Mouse (Mus musculus) heart, postnatal 0 days (tissue): ENCODE results near the gene Rad9b. TPM values are rescaled to one million over a fixed set of nuclear protein-coding genes. Genes with fewer than 3 reads are reported as not detected.

Experiments
- ATAC-seq: fragments of 200-750 bp; cut with Nextera tagmentation; 2 replicates; pipeline ENCODE4 v1.8.0; 2017; ENCODE audit warnings: low read depth, moderate number of reproducible peaks, moderate library complexity; ENCODE audit not compliant: insufficient read depth
- DNase-seq: peaks from one replicate; pipeline ENCODE4 v3.0.0-alpha.2; 2016; ENCODE audit warnings: low spot score
- H3K27ac ChIP-seq: fragments of 300-500 bp; sonication (generic); 2 replicates; pipeline ENCODE4 v1.5.1; 2014; ENCODE audit warnings: low read depth, mild to moderate bottlenecking
- H3K27me3 ChIP-seq: fragments of 300-500 bp; sonication (generic); 2 replicates; pipeline ENCODE4 v1.6.1; 2014; ENCODE audit warnings: low read length, mixed read lengths; ENCODE audit not compliant: control insufficient read depth, insufficient read depth
- H3K36me3 ChIP-seq: fragments of 300-500 bp; sonication (generic); replicated peaks from 2 replicates; pipeline ENCODE4 v1.6.1; 2014; ENCODE audit warnings: low read length, mixed read lengths; ENCODE audit not compliant: control insufficient read depth, insufficient read depth
- H3K4me1 ChIP-seq: fragments of 300-500 bp; sonication (generic); 2 replicates; pipeline ENCODE4 v1.6.1; 2014; ENCODE audit warnings: antibody characterized with exemption; ENCODE audit not compliant: control insufficient read depth, insufficient read depth
- H3K4me2 ChIP-seq: fragments of 300-500 bp; sonication (generic); 2 replicates; pipeline ENCODE4 v1.6.1; 2014; ENCODE audit warnings: low read depth, mild to moderate bottlenecking, low read length, moderate library complexity
- H3K4me3 ChIP-seq: fragments of 300-500 bp; sonication (generic); 2 replicates; pipeline ENCODE4 v1.5.1; 2014; ENCODE audit warnings: low read depth, low read length
- H3K9ac ChIP-seq: fragments of 300-500 bp; sonication (generic); replicated peaks from 2 replicates; pipeline ENCODE4 v1.6.1; 2014; ENCODE audit warnings: low read depth, low read length, mixed read lengths
- H3K9me3 ChIP-seq: fragments of 300-500 bp; sonication (generic); replicated peaks from 2 replicates; pipeline ENCODE4 v1.6.1; 2016; ENCODE audit warnings: low read length; ENCODE audit not compliant: control insufficient read depth
- CTCF ChIP-seq: IDR thresholded peaks from 2 replicates; pipeline ENCODE4 v1.5.1; 2016; ENCODE audit warnings: antibody characterized with exemption, control low read depth, low read depth
- EP300 ChIP-seq: IDR thresholded peaks from 2 replicates; pipeline ENCODE4 v1.6.1; 2016; ENCODE audit warnings: antibody characterized with exemption, low read depth
- WGBS: fragments of 180-500 bp; shearing (Covaris S2); extraction: QIAGEN DNeasy Blood & Tissue Kit; methylation state at CpG from one replicate; pipeline ENCODE4 v1.1.7; 2014; 5-methylcytosine and 5-hydroxymethylcytosine counted together
- polyA plus RNA-seq: library from polyadenylated mRNA; unstranded; fragments of >200 nt; fragmentation: Nextera tagmentation; extraction: Ambion mirVana; gene quantifications from 2 replicates; pipeline ENCODE4 v1.2.1, GENCODE M21; 2015
- total RNA-seq: library from RNA; depleted of rRNA; stranded (reverse); fragments of >200 nt; gene quantifications from 2 replicates; pipeline ENCODE4 v1.2.3, GENCODE M21; 2014; ENCODE audit warnings: low replicate concordance

The Rad9b gene
- total and polyA plus RNA-seq, 2 experiments from 2014 or later, result 8.2 to 13.9 TPM

DNA sequence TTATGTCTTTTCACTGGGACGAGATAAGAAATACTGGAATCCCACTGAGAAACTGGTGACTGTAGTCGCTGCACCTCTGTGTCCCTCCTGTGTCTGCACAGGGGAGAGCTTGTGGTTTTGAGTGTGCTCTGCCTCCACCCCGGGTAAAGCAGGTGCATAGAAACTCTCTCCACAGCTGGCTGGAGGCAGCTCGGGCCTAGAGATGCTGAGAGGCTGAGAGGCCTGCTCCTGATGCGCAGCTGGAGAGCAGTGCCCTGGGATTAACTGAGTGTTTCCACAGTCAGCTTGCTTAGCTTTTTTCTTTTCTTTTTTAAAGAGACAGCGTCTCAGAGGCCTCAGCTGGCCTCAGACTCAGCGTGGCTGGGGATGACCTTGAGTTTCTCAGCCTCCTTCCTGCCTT is 42.3 kb downstream of the Rad9b start:
- Histone ChIP-seq H3K27ac (no peak overlapping the region; the same call in 1 of the 2 replicates), H3K9me3 (no peaks in the 10 kb centered on the region), H3K4me3 (no peak overlapping the region), H3K9ac (no peak overlapping the region), H3K4me2 (no peak overlapping the region), H3K4me1 (peaks cover 12% of the 10 kb centered on the region), H3K27me3 (no peaks in the 10 kb centered on the region), H3K36me3 (peaks cover 30% of the 10 kb centered on the region)
- no peak for DNase-seq
- no peak for ATAC-seq
- TF ChIP-seq CTCF, result no peak
- no peak for TF ChIP-seq EP300
- WGBS, result 66% methylated on average over 7 of the region's 7 CpGs

DNA sequence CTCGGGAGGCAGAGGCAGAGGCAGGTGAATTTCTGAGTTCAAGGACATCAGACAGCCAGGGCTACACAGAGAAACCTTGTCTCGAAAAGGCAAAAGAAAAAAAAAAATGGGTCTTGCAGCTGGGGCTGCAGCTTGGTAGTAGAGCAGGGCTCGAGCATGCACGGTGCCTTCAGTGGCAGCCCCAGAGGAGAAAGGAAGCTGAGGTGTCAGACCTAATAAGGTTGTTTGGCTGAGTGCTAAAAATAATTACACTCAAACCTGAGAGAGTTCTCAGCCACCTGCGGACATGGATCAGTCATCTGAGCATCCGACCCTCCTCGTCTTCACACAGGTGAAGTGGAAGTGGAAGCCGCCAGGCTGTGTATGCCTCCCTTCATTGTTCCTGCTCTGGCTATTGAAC is 43.3 kb downstream of the Rad9b start:
- Histone ChIP-seq H3K36me3 (peaks cover 30% of the 10 kb centered on the region), H3K4me3 (no peak overlapping the region), H3K27me3 (no peaks in the 10 kb centered on the region), H3K9me3 (no peaks in the 10 kb centered on the region), H3K4me1 (peaks cover 9% of the 10 kb centered on the region; the same call in 1 of the 2 replicates), H3K9ac (no peak overlapping the region), H3K27ac (peak overlapping the region; percentile 33; the same call in 1 of the 2 replicates), H3K4me2 (no peak overlapping the region)
- DNase-seq (no peak), ATAC-seq (no peak)
- TF ChIP-seq CTCF (no peak), EP300 (no peak)
- 50% methylated on average over 8 of the region's 8 CpGs for WGBS

DNA sequence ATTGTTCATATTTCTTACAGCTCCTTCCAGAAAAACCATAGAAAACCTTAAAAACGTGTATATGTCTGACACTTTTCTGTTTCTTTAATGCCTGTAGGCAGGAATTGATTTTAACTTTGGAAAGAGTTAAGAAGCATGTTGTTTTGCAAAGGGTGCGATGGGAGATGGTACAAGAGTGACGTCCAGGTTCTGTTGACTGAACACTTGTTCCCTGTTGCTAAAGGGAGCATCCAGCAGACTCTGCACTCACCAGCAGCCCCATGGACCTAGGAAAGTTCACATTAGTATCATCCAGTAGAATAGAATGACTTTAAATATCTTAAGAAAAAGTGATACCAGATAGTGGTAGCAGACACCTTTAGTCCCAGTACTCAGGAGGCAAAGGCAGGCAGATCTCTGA is 47.5 kb downstream of the Rad9b start:
- Histone ChIP-seq H3K27me3 (no peaks in the 10 kb centered on the region), H3K36me3 (peaks cover 21% of the 10 kb centered on the region), H3K4me1 (peaks cover 37% of the 10 kb centered on the region), H3K9me3 (no peaks in the 10 kb centered on the region), H3K4me2 (no peak overlapping the region), H3K27ac (no peak overlapping the region), H3K9ac (no peak overlapping the region), H3K4me3 (no peak overlapping the region)
- DNase-seq (no peak), ATAC-seq (no peak)
- WGBS, result 85% methylated on average over 3 of the region's 3 CpGs
- TF ChIP-seq CTCF (no peak), EP300 (no peak)

DNA sequence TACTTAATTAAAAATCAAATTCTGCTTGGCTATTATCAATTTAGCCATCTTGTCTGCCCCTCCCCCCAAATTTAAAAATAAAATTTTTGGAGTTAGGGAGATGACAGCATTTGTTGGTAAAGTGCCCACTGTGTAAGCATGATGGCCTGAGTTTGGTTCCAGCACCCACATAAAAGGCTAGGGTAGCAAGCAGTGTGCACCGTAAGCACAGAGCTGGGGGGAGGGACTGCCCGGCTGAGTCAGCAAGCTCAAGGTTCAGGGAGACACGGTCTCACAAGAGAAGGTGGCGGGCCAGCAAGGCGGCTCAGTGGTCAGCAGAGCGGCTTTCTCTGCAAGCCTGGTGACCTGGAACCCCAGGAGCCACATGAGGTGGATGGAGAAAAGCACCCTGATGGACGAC is 48.6 kb downstream of the Rad9b start:
- TF ChIP-seq CTCF, result no peak
- TF ChIP-seq EP300, result no peak
- DNase-seq, result no peak
- H3K4me2 ChIP-seq, result no peak overlapping the region
- no peaks in the 10 kb centered on the region for H3K9me3 ChIP-seq
- no peak overlapping the region for H3K27ac ChIP-seq
- no peak overlapping the region for H3K4me3 ChIP-seq
- peaks cover 39% of the 10 kb centered on the region for H3K4me1 ChIP-seq
- H3K36me3 ChIP-seq, result peaks cover 14% of the 10 kb centered on the region
- no peak for ATAC-seq
- WGBS, result 85% methylated on average over 7 of the region's 7 CpGs
- H3K27me3 ChIP-seq, result no peaks in the 10 kb centered on the region
- no peak overlapping the region for H3K9ac ChIP-seq

DNA sequence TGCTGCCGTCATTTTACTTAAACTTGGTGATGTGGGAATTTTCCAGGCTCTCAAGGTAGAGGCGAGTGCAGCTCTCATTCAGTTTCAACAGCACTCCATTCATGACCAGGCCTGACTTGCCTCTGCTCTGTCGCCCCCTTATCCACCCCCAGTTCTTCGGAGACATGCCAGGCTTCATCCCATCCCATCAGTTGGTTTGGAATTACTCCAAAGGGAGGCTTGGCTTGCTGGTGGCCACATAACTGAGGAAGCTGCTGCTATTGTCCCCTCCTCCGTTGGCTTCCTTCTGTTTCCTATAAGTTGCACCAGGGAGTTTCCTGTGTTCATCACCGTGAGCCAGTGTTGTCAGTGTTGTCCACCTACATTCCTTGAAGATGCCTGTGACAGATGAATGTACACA is 49.5 kb downstream of the Rad9b start:
- Histone ChIP-seq H3K27me3 (no peaks in the 10 kb centered on the region), H3K9me3 (no peaks in the 10 kb centered on the region), H3K4me3 (no peak overlapping the region), H3K4me1 (peaks cover 39% of the 10 kb centered on the region), H3K27ac (peak overlapping the region; percentile 1; the same call in 1 of the 2 replicates), H3K9ac (no peak overlapping the region), H3K4me2 (no peak overlapping the region), H3K36me3 (peaks cover 12% of the 10 kb centered on the region)
- TF ChIP-seq EP300 (no peak), CTCF (no peak)
- 45% methylated on average over 6 of the region's 6 CpGs for WGBS
- ATAC-seq (no peak), DNase-seq (no peak)

DNA sequence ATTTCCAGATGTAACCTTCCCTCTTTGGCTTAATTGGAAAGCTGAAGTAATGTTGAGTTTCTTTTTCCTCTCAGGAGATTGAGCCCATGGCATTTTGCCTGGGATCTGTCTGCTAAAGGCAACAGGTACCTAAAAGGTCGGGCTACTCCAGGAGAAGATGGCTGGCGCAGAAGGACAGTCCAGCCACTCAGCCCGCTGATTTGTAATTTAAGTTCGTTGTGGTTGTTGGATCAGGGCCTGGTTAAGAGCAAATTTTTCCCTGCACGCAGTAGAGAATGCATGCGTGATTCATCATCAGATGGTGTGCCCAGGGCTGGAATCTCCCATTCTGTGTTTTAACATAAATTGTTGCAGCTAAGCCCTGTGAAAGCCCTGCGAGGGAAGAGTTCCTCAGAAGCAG is 50.1 kb downstream of the Rad9b start:
- Histone ChIP-seq H3K4me3 (no peak overlapping the region), H3K9me3 (no peaks in the 10 kb centered on the region), H3K36me3 (peaks cover 10% of the 10 kb centered on the region), H3K9ac (no peak overlapping the region), H3K27ac (peak overlapping the region; percentile 1), H3K4me1 (peaks cover 39% of the 10 kb centered on the region), H3K27me3 (no peaks in the 10 kb centered on the region), H3K4me2 (no peak overlapping the region)
- WGBS, result 60% methylated on average over 7 of the region's 7 CpGs
- no peak for TF ChIP-seq CTCF
- no peak for TF ChIP-seq EP300
- no peak for DNase-seq
- ATAC-seq, result no peak
